Mouse (Mus musculus) yolk sac, embryonic 10.5 days (tissue): ENCODE results near the gene Wee2.
A peak's percentile ranks its signal among the peaks of the same experiment; 100 is the strongest.

Experiments used
- DNase-seq: peaks from one replicate; pipeline ENCODE4 v3.0.0-alpha.2; 2017; ENCODE audit warnings: low spot score

Wee2 gene

GRCm38 (mm10) chr6:40438936-40439335 is at the start of gene Wee2:
Gene Wee2 (plus strand): TSS chr6:40439088.
- DNase-seq = no peak

GRCm38 (mm10) chr6:40390975-40391374 is 47.9 kb upstream of the Wee2 start:
- DNase-seq = no peak

GRCm38 (mm10) chr6:40393213-40393612 is 45.7 kb upstream of the Wee2 start:
- peak; percentile 37 for DNase-seq

- no peak for DNase-seq
Measured at GRCm38 (mm10) chr6:40402031-40402430, 36.9 kb upstream of the Wee2 start.

- no peak for DNase-seq
Measured at GRCm38 (mm10) chr6:40403640-40404285, 35.1 kb upstream of the Wee2 start.

GRCm38 (mm10) chr6:40411085-40411484 is 27.8 kb upstream of the Wee2 start:
- no peak for DNase-seq

GRCm38 (mm10) chr6:40413046-40413445 is 25.8 kb upstream of the Wee2 start:
- no peak for DNase-seq

GRCm38 (mm10) chr6:40413565-40413964 is 25.3 kb upstream of the Wee2 start:
- no peak for DNase-seq

GRCm38 (mm10) chr6:40415799-40416198 is 23.1 kb upstream of the Wee2 start:
- DNase-seq = no peak

GRCm38 (mm10) chr6:40418386-40418785 is 20.5 kb upstream of the Wee2 start:
- no peak for DNase-seq

GRCm38 (mm10) chr6:40421099-40421498 is 17.8 kb upstream of the Wee2 start:
- DNase-seq = no peak

GRCm38 (mm10) chr6:40423013-40423412 is 15.9 kb upstream of the Wee2 start:
- no peak for DNase-seq

- DNase-seq = no peak
Measured at GRCm38 (mm10) chr6:40423774-40424173, 15.1 kb upstream of the Wee2 start.

- DNase-seq = no peak
Measured at GRCm38 (mm10) chr6:40427441-40427840, 11.4 kb upstream of the Wee2 start.

- DNase-seq = no peak
Measured at GRCm38 (mm10) chr6:40428696-40429095, 10.2 kb upstream of the Wee2 start.

GRCm38 (mm10) chr6:40429521-40429931 is 9.4 kb upstream of the Wee2 start:
- no peak for DNase-seq

GRCm38 (mm10) chr6:40430251-40430650 is 8.6 kb upstream of the Wee2 start:
- DNase-seq = no peak

GRCm38 (mm10) chr6:40430878-40431277 is 8.0 kb upstream of the Wee2 start:
- no peak for DNase-seq

GRCm38 (mm10) chr6:40431356-40431755 is 7.5 kb upstream of the Wee2 start:
- no peak for DNase-seq

- DNase-seq = no peak
Measured at GRCm38 (mm10) chr6:40431812-40432211, 7.1 kb upstream of the Wee2 start.

- no peak for DNase-seq
Measured at GRCm38 (mm10) chr6:40432346-40433275, 6.3 kb upstream of the Wee2 start.

GRCm38 (mm10) chr6:40434697-40435096 is 4.2 kb upstream of the Wee2 start:
- DNase-seq = no peak
